Mouse (Mus musculus) hematopoietic stem cell, adult 5-6 weeks (primary cell): ENCODE measurements around the gene Ddx58. TPM values are rescaled to one million over a fixed set of nuclear protein-coding genes. Genes with fewer than 3 reads are reported as not detected.

Experiments
- ATAC-seq, 2 experiments: fragments of 125-278 bp in 1 of 2; replicated peaks in 1 of 2; 2 replicates each; pipeline ENCODE4 v1.8.0; 2016 to 2017; ENCODE audit warnings: inconsistent platforms in 2 of 2, mild to moderate bottlenecking in 2 of 2, moderate number of reproducible peaks in 2 of 2, low read depth in 1 of 2, moderate TSS enrichment in 1 of 2; ENCODE audit not compliant: low FRiP score in 2 of 2, poor library complexity in 2 of 2, severe bottlenecking in 2 of 2, insufficient read depth in 1 of 2, low TSS enrichment in 1 of 2
- total RNA-seq: library from RNA; stranded (forward); fragments of 172-1452, 232-1000 nt; gene quantifications from 2 replicates; pipeline ENCODE4 v1.2.3, GENCODE M21; 2017

The Ddx58 gene
- 65.7 and 83.7 TPM in 2 replicates for total RNA-seq

GRCm38 (mm10) chr4:40239409-40240271 is at the start of gene Ddx58:
Gene Ddx58 (minus strand): TSS chr4:40239828.
- ATAC-seq: peak; percentile 37 to 39

- ATAC-seq: no peak
Measured at GRCm38 (mm10) chr4:40289046-40289445, 49.4 kb upstream of the Ddx58 start.

- peak; percentile 93 to 95 for ATAC-seq
Measured at GRCm38 (mm10) chr4:40287415-40287814, 47.8 kb upstream of the Ddx58 start.

GRCm38 (mm10) chr4:40285582-40285981 is 46.0 kb upstream of the Ddx58 start:
- ATAC-seq: peak; percentile 60 to 74; a peak in 3 of 4 replicates

GRCm38 (mm10) chr4:40279276-40279900 is 39.8 kb upstream of the Ddx58 start, which contains the start of gene Ndufb6:
Gene Ndufb6 (minus strand): TSS chr4:40279421.
- peak; percentile 94 to 96 for ATAC-seq

- ATAC-seq: peak; percentile 4 to 7; a peak in 1 of 4 replicates
Measured at GRCm38 (mm10) chr4:40278880-40279275, 39.2 kb upstream of the Ddx58 start.

GRCm38 (mm10) chr4:40269430-40270032 is 29.9 kb upstream of the Ddx58 start, which contains the start of the genes Smim27 and Topors:
Gene Smim27 (plus strand): TSS chr4:40269579.
Gene Topors (minus strand): TSS chr4:40269850.
- peak; percentile 88 to 91 for ATAC-seq

GRCm38 (mm10) chr4:40268835-40269234 is 29.2 kb upstream of the Ddx58 start:
- peak; percentile 2; a peak in 2 of 4 replicates for ATAC-seq

- ATAC-seq: peak; percentile 54 to 70
Measured at GRCm38 (mm10) chr4:40268204-40268813, 28.7 kb upstream of the Ddx58 start.

- ATAC-seq: no peak
Measured at GRCm38 (mm10) chr4:40267681-40268080, 28.1 kb upstream of the Ddx58 start.

- no peak for ATAC-seq
Measured at GRCm38 (mm10) chr4:40264321-40264720, 24.7 kb upstream of the Ddx58 start.

- no peak for ATAC-seq
Measured at GRCm38 (mm10) chr4:40254385-40255103, 14.9 kb upstream of the Ddx58 start.

GRCm38 (mm10) chr4:40253766-40254165 is 14.1 kb upstream of the Ddx58 start:
- ATAC-seq: no peak

- ATAC-seq: no peak
Measured at GRCm38 (mm10) chr4:40250984-40251383, 11.4 kb upstream of the Ddx58 start.

- peak; percentile 96 to 97 for ATAC-seq
Measured at GRCm38 (mm10) chr4:40244035-40244434, 4.4 kb upstream of the Ddx58 start.

- no peak for ATAC-seq
Measured at GRCm38 (mm10) chr4:40243006-40243405, 3.4 kb upstream of the Ddx58 start.

GRCm38 (mm10) chr4:40241928-40242327 is 2.3 kb upstream of the Ddx58 start:
- ATAC-seq: no peak
